Mouse (Mus musculus) CD4-positive, CD25-positive, alpha-beta regulatory T cell (primary cell): ENCODE measurements around the gene AV320801. TPM values are rescaled to one million over a fixed set of nuclear protein-coding genes. Genes with fewer than 3 reads are reported as not detected.

ENCODE experiments used
- polyA plus RNA-seq: library from polyadenylated mRNA; unstranded; fragments of 100-300 nt; shearing (Covaris generic); gene quantifications from one replicate; pipeline ENCODE4 v1.2.1, GENCODE M21; 2017

AV320801 gene
- polyA plus RNA-seq: not detected

DNA sequence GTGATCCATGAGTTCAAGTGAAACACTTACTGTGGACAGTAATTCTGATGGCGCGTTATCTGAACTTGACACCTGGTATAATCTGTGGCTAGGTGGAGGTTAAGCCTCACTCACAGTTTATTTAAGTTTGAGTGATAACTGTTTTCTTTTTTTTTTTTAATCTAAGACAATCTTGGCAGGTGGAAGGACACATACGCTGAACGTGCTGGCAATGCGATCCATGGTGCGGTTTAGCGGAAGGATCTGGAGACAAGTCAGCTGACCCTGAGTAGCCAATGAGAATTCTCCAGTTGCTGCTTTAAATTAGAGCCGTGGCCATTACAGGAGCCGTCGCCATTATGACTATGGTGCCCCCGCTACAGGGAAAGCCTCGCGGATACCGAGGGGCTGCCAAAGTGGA, at the start of gene AV320801:
Gene AV320801 (plus strand): TSS at position 301 of the 400 bp plus-strand sequence.

Other genes starting within 250 kb of the AV320801 start
- not detected for gene Pramel3, start 192.3 kb upstream of the AV320801 start, polyA plus RNA-seq
- gene Gm5128, start 121.3 kb upstream of the AV320801 start, polyA plus RNA-seq: 0.08 TPM
- gene Gm7903, start 60.8 kb upstream of the AV320801 start, polyA plus RNA-seq: not detected
- gene Nxf7, start 104.2 kb downstream of the AV320801 start, polyA plus RNA-seq: not detected
- not detected for gene Prame, start 133.1 kb downstream of the AV320801 start, polyA plus RNA-seq
- not detected for gene Tcp11x2, start 199.2 kb downstream of the AV320801 start, polyA plus RNA-seq
- gene Tmsb15a, start 230.7 kb downstream of the AV320801 start, polyA plus RNA-seq: not detected
- gene Armcx5, start 248.1 kb downstream of the AV320801 start, polyA plus RNA-seq: 18.2 TPM
- 33.2 TPM for gene Gprasp1, start 248.1 kb downstream of the AV320801 start, polyA plus RNA-seq